Mouse (Mus musculus): ENCODE measurements at regions not wholly inside any gene's neighbourhood (a gene's known extent, or its start where the extent isn't known, plus 50 kb on each side); places are given as distances from the start of the nearest gene placed in this dataset.

DNA sequence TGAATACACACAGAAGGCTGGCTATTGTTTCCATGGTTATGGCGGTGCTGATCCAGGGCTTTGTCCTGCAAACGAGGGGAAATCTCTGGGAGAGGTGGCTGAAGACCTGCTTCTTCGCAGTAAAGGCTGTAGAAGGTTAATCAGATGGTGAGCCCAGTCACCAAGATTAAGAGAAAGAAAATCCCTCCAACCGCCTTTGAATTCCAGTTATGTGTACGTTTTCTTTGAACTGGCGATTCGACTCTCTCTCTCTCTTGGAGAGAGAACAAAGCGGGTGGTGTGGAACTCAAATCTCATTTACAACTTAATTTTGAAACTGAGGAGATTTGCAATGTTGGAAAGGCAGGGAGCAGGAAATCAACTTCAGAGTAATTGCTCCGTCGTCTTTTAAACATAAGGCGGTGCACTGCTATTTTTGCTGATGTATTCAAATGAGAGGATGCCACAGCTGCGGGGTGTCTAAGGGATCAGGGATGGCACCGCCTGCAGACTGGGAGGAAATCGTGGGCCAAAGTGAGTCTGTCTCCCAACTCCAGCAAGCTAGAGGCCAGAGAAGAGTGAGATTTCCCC is 232.7 kb downstream of the Mycn start:
- no peak overlapping the region for H3K4me2 ChIP-seq (ENCODE audit: low read depth)
- no peaks in the 10 kb centered on the region for H3K27me3 ChIP-seq (ENCODE audit: control insufficient read depth, insufficient read depth, low read length)
- WGBS (ENCODE audit: insufficient replicate concordance) = 56% methylated on average over 14 of the region's 14 CpGs
- no peak for DNase-seq (ENCODE audit: low read depth in 3 of 3, low spot score in 3 of 3)
- ATAC-seq (ENCODE audit: insufficient read depth) = no peak
- no peaks in the 10 kb centered on the region for H3K9me3 ChIP-seq (ENCODE audit: control insufficient read depth, low read length)
- H3K9ac ChIP-seq (replicated peaks) = no peak overlapping the region
- H3K27ac ChIP-seq = no peak overlapping the region
- H3K4me3 ChIP-seq (ENCODE audit: insufficient read depth in 1 of 2, low read depth in 2 of 2, low read length in 2 of 2) = no peak overlapping the region
- no peaks in the 10 kb centered on the region for H3K4me1 ChIP-seq (replicated peaks; ENCODE audit: control insufficient read depth in 2 of 2, insufficient read depth in 2 of 2, low read length in 1 of 2)
- no peaks in the 10 kb centered on the region for H3K36me3 ChIP-seq (replicated peaks; ENCODE audit: control insufficient read depth, insufficient read depth, low read depth)
- TF ChIP-seq EP300 (IDR thresholded peaks at IDR 0.05; ENCODE audit: low read depth) (no peak), CTCF (IDR thresholded peaks at IDR 0.05; ENCODE audit: low read depth) (no peak)

DNA sequence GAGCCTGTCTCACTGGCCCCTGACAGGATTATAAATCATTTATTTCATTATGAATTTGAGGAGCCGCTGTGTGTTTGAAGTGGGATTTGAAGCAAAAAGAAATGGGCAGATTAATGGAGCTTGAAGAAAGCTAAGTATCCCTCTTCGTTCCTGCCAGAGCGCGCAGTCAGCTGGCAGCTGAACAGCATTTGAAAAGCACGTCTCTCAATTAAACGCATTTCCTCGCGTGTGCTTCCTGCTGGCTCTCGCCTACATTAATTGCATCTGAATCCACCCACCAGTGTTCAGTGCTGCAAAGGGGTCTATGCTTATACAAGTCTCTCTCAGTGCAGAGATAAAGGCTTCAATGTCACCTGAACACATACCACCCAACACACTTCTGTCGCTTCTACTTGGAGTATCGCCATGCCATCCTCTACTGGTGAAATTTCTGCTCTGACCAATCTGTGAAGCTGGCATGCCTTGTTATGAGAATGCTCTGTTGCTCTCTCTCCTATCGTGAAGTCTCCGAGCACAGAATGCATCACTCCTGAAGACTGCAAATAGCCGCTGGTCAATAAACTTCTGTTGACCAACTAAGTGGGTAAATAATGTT is 235.3 kb downstream of the Mycn start:
- no peak for ATAC-seq (ENCODE audit: insufficient read depth)
- Histone ChIP-seq H3K4me3 (ENCODE audit: insufficient read depth in 1 of 2, low read depth in 2 of 2, low read length in 2 of 2) (no peak overlapping the region), H3K27me3 (ENCODE audit: control insufficient read depth, insufficient read depth, low read length) (no peaks in the 10 kb centered on the region), H3K36me3 (replicated peaks; ENCODE audit: control insufficient read depth, insufficient read depth, low read depth) (no peaks in the 10 kb centered on the region), H3K4me1 (replicated peaks; ENCODE audit: control insufficient read depth in 2 of 2, insufficient read depth in 2 of 2, low read length in 1 of 2) (no peaks in the 10 kb centered on the region), H3K27ac (no peak overlapping the region), H3K9ac (replicated peaks) (no peak overlapping the region), H3K4me2 (ENCODE audit: low read depth) (no peak overlapping the region), H3K9me3 (ENCODE audit: control insufficient read depth, low read length) (no peaks in the 10 kb centered on the region)
- WGBS (ENCODE audit: insufficient replicate concordance) = 81% methylated on average over 14 of the region's 14 CpGs
- no peak for DNase-seq (ENCODE audit: low read depth in 3 of 3, low spot score in 3 of 3)
- TF ChIP-seq CTCF (IDR thresholded peaks at IDR 0.05; ENCODE audit: low read depth) (no peak), EP300 (IDR thresholded peaks at IDR 0.05; ENCODE audit: low read depth) (no peak)

DNA sequence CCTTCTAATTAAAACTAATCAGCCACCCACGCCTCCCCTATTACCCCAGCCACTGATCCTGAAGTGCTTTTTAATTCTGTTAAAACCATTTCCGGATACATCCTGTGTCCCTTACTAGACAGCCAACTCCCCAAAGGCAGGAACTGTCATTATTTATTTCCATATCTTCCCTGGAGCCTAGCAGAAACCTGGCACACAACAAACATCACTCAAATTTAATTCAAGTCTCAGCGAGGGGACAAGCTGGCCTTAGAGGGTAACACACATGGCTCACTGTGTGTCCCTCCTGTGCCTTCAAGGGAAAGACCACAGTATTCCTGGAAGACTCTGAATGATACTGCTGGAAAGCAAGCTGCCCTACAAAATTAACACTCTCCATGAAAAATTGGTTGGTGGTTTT is 240.0 kb downstream of the Mycn start:
- Histone ChIP-seq H3K27ac (no peak overlapping the region), H3K4me2 (ENCODE audit: low read depth) (no peak overlapping the region), H3K9me3 (ENCODE audit: control insufficient read depth, low read length) (no peaks in the 10 kb centered on the region), H3K9ac (replicated peaks) (no peak overlapping the region), H3K36me3 (replicated peaks; ENCODE audit: control insufficient read depth, insufficient read depth, low read depth) (no peaks in the 10 kb centered on the region), H3K4me3 (ENCODE audit: insufficient read depth in 1 of 2, low read depth in 2 of 2, low read length in 2 of 2) (no peak overlapping the region), H3K4me1 (replicated peaks; ENCODE audit: control insufficient read depth in 2 of 2, insufficient read depth in 2 of 2, low read length in 1 of 2) (no peaks in the 10 kb centered on the region), H3K27me3 (ENCODE audit: control insufficient read depth, insufficient read depth, low read length) (no peaks in the 10 kb centered on the region)
- ATAC-seq (ENCODE audit: insufficient read depth) (no peak), DNase-seq (ENCODE audit: low read depth in 3 of 3, low spot score in 3 of 3) (no peak)
- WGBS (ENCODE audit: insufficient replicate concordance) = 49% methylated on average over 3 of the region's 3 CpGs
- TF ChIP-seq CTCF (IDR thresholded peaks at IDR 0.05; ENCODE audit: low read depth) (no peak), EP300 (IDR thresholded peaks at IDR 0.05; ENCODE audit: low read depth) (no peak)

- 55% methylated on average over 7 of the region's 7 CpGs for WGBS (ENCODE audit: insufficient replicate concordance)
- no peak for TF ChIP-seq CTCF (IDR thresholded peaks at IDR 0.05; ENCODE audit: low read depth)
- TF ChIP-seq EP300 (IDR thresholded peaks at IDR 0.05; ENCODE audit: low read depth) = no peak
- no peak overlapping the region for H3K4me3 ChIP-seq (ENCODE audit: insufficient read depth in 1 of 2, low read depth in 2 of 2, low read length in 2 of 2)
- ATAC-seq (ENCODE audit: insufficient read depth) (no peak), DNase-seq (ENCODE audit: low read depth in 3 of 3, low spot score in 3 of 3) (no peak)
- no peaks in the 10 kb centered on the region for H3K27me3 ChIP-seq (ENCODE audit: control insufficient read depth, insufficient read depth, low read length)
- no peaks in the 10 kb centered on the region for H3K4me1 ChIP-seq (replicated peaks; ENCODE audit: control insufficient read depth in 2 of 2, insufficient read depth in 2 of 2, low read length in 1 of 2)
- no peak overlapping the region for H3K27ac ChIP-seq
- H3K36me3 ChIP-seq (replicated peaks; ENCODE audit: control insufficient read depth, insufficient read depth, low read depth) = no peaks in the 10 kb centered on the region
- no peak overlapping the region for H3K4me2 ChIP-seq (ENCODE audit: low read depth)
- H3K9ac ChIP-seq (replicated peaks) = no peak overlapping the region
- H3K9me3 ChIP-seq (ENCODE audit: control insufficient read depth, low read length) = no peaks in the 10 kb centered on the region
These were observed 240.6 kb downstream of the Mycn start for GRCm38 (mm10) chr12:12701060-12701667.

GRCm38 (mm10) chr12:12693838-12694777 is 247.6 kb downstream of the Mycn start:
- WGBS (ENCODE audit: insufficient replicate concordance) = 43% methylated on average over 29 of the region's 29 CpGs
- ATAC-seq (ENCODE audit: insufficient read depth) (no peak), DNase-seq (ENCODE audit: low read depth in 3 of 3, low spot score in 3 of 3) (no peak)
- TF ChIP-seq CTCF (IDR thresholded peaks at IDR 0.05; ENCODE audit: low read depth) = no peak
- H3K9me3 ChIP-seq (ENCODE audit: control insufficient read depth, low read length) = no peaks in the 10 kb centered on the region
- H3K4me2 ChIP-seq (ENCODE audit: low read depth) = no peak overlapping the region
- H3K27me3 ChIP-seq (ENCODE audit: control insufficient read depth, insufficient read depth, low read length) = no peaks in the 10 kb centered on the region
- H3K4me3 ChIP-seq (ENCODE audit: insufficient read depth in 1 of 2, low read depth in 2 of 2, low read length in 2 of 2) = no peak overlapping the region
- no peak overlapping the region for H3K27ac ChIP-seq
- H3K36me3 ChIP-seq (replicated peaks; ENCODE audit: control insufficient read depth, insufficient read depth, low read depth) = no peaks in the 10 kb centered on the region
- H3K9ac ChIP-seq (replicated peaks) = no peak overlapping the region
- H3K4me1 ChIP-seq (replicated peaks; ENCODE audit: control insufficient read depth in 2 of 2, insufficient read depth in 2 of 2, low read length in 1 of 2) = no peaks in the 10 kb centered on the region
